Mouse (Mus musculus) spleen, adult 2 months (tissue): Measurements from ENCODE around the gene 9130008F23Rik.

Source experiments
- CTCF ChIP-seq: fragments of 200-500 bp; IDR thresholded peaks from 2 replicates; pipeline ENCODE4 v1.5.1; 2011; ENCODE audit warnings: mild to moderate bottlenecking, inconsistent platforms; ENCODE audit not compliant: insufficient read depth, insufficient read length, insufficient replicate concordance; ENCODE audit errors: extremely low read depth
- POLR2A ChIP-seq: fragments of 200-500 bp; IDR thresholded peaks from 2 replicates; pipeline ENCODE4 v1.6.1; 2011; ENCODE audit warnings: low read depth, low read length, inconsistent platforms

- no peak for TF ChIP-seq CTCF
- TF ChIP-seq POLR2A: no peak
These were observed 7.7 kb downstream of the 9130008F23Rik start for GRCm38 (mm10) chr17:40872626-40873025.
